Mouse (Mus musculus): ENCODE results near the gene Irx5.

Gene Irx5

GRCm38 (mm10) chr8:92357398-92357981 is at the start of gene Irx5:
Gene Irx5, plus strand, starts transcription at chr8:92357625.
- DNase-seq: peak; percentile 66

GRCm38 (mm10) chr8:92312178-92312577 is 45.2 kb upstream of the Irx5 start:
- no peak for DNase-seq

- no peak for DNase-seq
These were observed 43.7 kb upstream of the Irx5 start for GRCm38 (mm10) chr8:92313707-92314106.

- no peak for DNase-seq
These were observed 33.7 kb upstream of the Irx5 start for GRCm38 (mm10) chr8:92323751-92324150.

- no peak for DNase-seq
These were observed 30.2 kb upstream of the Irx5 start for GRCm38 (mm10) chr8:92327176-92327575.

- DNase-seq: no peak
These were observed 28.2 kb upstream of the Irx5 start for GRCm38 (mm10) chr8:92329273-92329672.

- no peak for DNase-seq
These were observed 25.6 kb upstream of the Irx5 start for GRCm38 (mm10) chr8:92331811-92332210.

- no peak for DNase-seq
These were observed 24.0 kb upstream of the Irx5 start for GRCm38 (mm10) chr8:92333406-92333805.

GRCm38 (mm10) chr8:92335079-92335478 is 22.3 kb upstream of the Irx5 start:
- DNase-seq: no peak

- DNase-seq: no peak
These were observed 21.4 kb upstream of the Irx5 start for GRCm38 (mm10) chr8:92336041-92336440.

GRCm38 (mm10) chr8:92343544-92343943 is 13.9 kb upstream of the Irx5 start:
- no peak for DNase-seq

- no peak for DNase-seq
These were observed 7.4 kb upstream of the Irx5 start for GRCm38 (mm10) chr8:92349898-92350486.

- no peak for DNase-seq
These were observed 4.0 kb upstream of the Irx5 start for GRCm38 (mm10) chr8:92353405-92353804.

- no peak for DNase-seq
These were observed 2.6 kb upstream of the Irx5 start for GRCm38 (mm10) chr8:92354536-92355482.

- peak; percentile 94 for DNase-seq
These were observed 1.5 kb upstream of the Irx5 start for GRCm38 (mm10) chr8:92355701-92356612.

GRCm38 (mm10) chr8:92356613-92357375 is 631 bp upstream of the Irx5 start:
- no peak for DNase-seq

GRCm38 (mm10) chr8:92358141-92358999 is 945 bp downstream of the Irx5 start:
- no peak for DNase-seq

GRCm38 (mm10) chr8:92359000-92359832 is 1.8 kb downstream of the Irx5 start:
- DNase-seq: no peak

GRCm38 (mm10) chr8:92359833-92360082 is 2.3 kb downstream of the Irx5 start:
- DNase-seq: no peak
